Mouse (Mus musculus) forebrain, postnatal 0 days (tissue): ENCODE measurements around the gene Ddx42. TPM values are rescaled to one million over a fixed set of nuclear protein-coding genes. Genes with fewer than 3 reads are reported as not detected.
A peak's percentile ranks its signal among the peaks of the same experiment; 100 is the strongest.

Experiments used
- ATAC-seq: fragments of 200-750 bp; cut with Nextera tagmentation; 2 replicates; pipeline ENCODE4 v1.8.0; 2017; ENCODE audit warnings: mild to moderate bottlenecking, moderate library complexity
- DNase-seq: peaks from one replicate; pipeline ENCODE4 v3.0.0-alpha.2; 2015
- H3K27ac ChIP-seq: fragments of 300-500 bp; sonication (generic); 2 replicates; pipeline ENCODE4 v1.5.1; 2014; ENCODE audit warnings: low read depth, mild to moderate bottlenecking, antibody characterized with exemption, low read length, moderate library complexity, mixed read lengths
- H3K27me3 ChIP-seq: fragments of 300-500 bp; sonication (generic); 2 replicates; pipeline ENCODE4 v1.6.1; 2014; ENCODE audit warnings: mild to moderate bottlenecking, low read length, mixed read lengths; ENCODE audit not compliant: insufficient read depth
- H3K36me3 ChIP-seq: fragments of 300-500 bp; sonication (generic); 2 replicates; pipeline ENCODE4 v1.6.1; 2014; ENCODE audit warnings: mild to moderate bottlenecking, moderate library complexity; ENCODE audit not compliant: insufficient read depth
- H3K4me1 ChIP-seq: fragments of 300-500 bp; sonication (generic); 2 replicates; pipeline ENCODE4 v1.6.1; 2014; ENCODE audit warnings: antibody characterized with exemption; ENCODE audit not compliant: insufficient read depth
- H3K4me2 ChIP-seq: fragments of 300-500 bp; sonication (generic); 2 replicates; pipeline ENCODE4 v1.6.1; 2014; ENCODE audit warnings: low read depth, mild to moderate bottlenecking, moderate library complexity
- H3K4me3 ChIP-seq: fragments of 300-500 bp; sonication (generic); 2 replicates; pipeline ENCODE4 v1.5.1; 2014; ENCODE audit warnings: low read depth, low read length, mixed read lengths
- H3K9ac ChIP-seq: fragments of 300-500 bp; sonication (generic); 2 replicates; pipeline ENCODE4 v1.6.1; 2014; ENCODE audit warnings: mild to moderate bottlenecking
- H3K9me3 ChIP-seq: fragments of 300-500 bp; sonication (generic); 2 replicates; pipeline ENCODE4 v1.6.1; 2016; ENCODE audit warnings: low read length
- CTCF ChIP-seq: sonication (generic); IDR thresholded peaks from 2 replicates; pipeline ENCODE4 v1.5.1; 2016; ENCODE audit warnings: antibody characterized with exemption, control low read depth, low read depth
- WGBS: fragments of 180-500 bp; shearing (Covaris S2); extraction: QIAGEN DNeasy Blood & Tissue Kit; methylation state at CpG from one replicate; pipeline ENCODE4 v1.1.7; 2014; 5-methylcytosine and 5-hydroxymethylcytosine counted together
- polyA plus RNA-seq: library from polyadenylated mRNA; unstranded; fragments of >200 nt; fragmentation: Nextera tagmentation; extraction: Ambion mirVana; gene quantifications from 2 replicates; pipeline ENCODE4 v1.2.1, GENCODE M21; 2015
- total RNA-seq: library from RNA; depleted of rRNA; stranded (reverse); fragments of >200 nt; gene quantifications from 2 replicates; pipeline ENCODE4 v1.2.3, GENCODE M21; 2014; rRNA removed

The Ddx42 gene
- 58.8 and 76.3 TPM in 2 replicates for total RNA-seq
- polyA plus RNA-seq = 49.5 and 62.2 TPM in 2 replicates

DNA sequence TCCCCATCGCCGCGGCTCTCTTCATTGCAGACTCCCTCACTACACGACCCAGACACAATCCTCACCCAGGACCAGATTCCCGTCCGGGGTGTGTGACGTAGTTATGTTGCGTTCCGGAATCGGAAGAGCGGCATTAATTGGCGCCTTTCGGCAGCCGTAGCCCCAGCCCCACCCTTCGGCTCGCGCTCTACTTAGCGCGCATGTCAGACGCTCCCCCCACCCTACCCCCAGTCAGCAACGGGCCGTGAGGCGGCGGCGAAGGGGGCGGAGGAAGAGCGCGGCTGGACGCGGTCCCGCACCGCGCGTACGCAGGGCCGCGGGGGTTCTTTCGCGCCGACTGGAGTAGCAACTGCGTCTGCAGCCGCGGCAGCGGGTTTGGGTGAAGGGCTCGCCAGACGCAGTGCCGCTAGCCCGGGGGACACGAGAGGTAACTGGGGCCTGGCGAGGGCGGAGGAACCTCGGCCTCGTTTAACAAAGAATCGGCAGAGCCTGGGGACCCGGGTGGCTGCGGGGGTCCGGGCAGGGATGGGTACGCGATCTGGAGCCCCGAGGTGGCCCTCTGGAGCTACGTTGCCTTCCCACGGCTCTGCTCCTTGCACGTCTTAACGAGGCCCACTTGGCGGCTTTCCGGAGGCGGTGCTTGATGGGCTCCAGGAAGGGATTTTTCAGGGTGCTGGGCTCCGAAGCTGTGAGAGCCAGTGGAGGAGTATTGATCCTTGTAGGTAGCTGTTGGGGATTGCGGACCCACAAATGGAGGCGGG, at the start of gene Ddx42:
Gene Ddx42, plus strand, starts transcription at position 197 of the 761 bp plus-strand sequence.
- peak within 1 kb of the TSS; percentile 97 for H3K27ac ChIP-seq
- no peaks in the 10 kb centered on the region for H3K9me3 ChIP-seq
- no peaks in the 10 kb centered on the region for H3K27me3 ChIP-seq
- 3% methylated on average over 70 of the region's 70 CpGs for WGBS
- peak; percentile 98 for DNase-seq
- H3K4me1 ChIP-seq = peaks cover 16% of the 10 kb centered on the region
- peak within 1 kb of the TSS; percentile 92 for H3K4me3 ChIP-seq
- TF ChIP-seq CTCF = no peak
- H3K4me2 ChIP-seq = peak within 1 kb of the TSS; percentile 65
- peaks cover 8% of the 10 kb centered on the region; the same call in 1 of the 2 replicates for H3K36me3 ChIP-seq
- peak within 1 kb of the TSS; percentile 99 for H3K9ac ChIP-seq
- peak; percentile 94 for ATAC-seq

DNA sequence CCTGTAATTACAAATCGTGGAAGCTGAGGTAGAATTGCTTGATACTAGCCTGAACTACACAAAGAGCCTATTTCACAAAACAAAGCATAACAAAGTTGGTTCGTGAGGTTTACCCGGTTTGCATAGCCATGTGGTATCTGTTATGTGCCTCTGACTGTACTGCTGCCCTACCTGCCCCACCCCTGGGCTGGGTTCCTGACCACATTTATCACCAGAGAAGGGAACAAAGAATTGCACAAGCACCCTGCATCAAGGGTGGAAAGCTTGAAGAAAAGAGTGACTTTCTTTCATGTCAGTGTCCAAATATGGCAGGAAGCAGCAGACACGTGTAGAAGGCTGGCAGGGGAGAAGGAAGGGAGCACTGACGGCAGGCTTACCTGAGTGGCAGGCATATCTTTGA, 49.3 kb upstream of the Ddx42 start:
- H3K36me3 ChIP-seq = peaks cover 49% of the 10 kb centered on the region
- H3K4me2 ChIP-seq = no peak overlapping the region
- WGBS = 87% methylated on average over 5 of the region's 5 CpGs
- no peak for TF ChIP-seq CTCF
- DNase-seq = no peak
- H3K27ac ChIP-seq = no peak overlapping the region
- no peak overlapping the region for H3K4me3 ChIP-seq
- no peak overlapping the region for H3K9ac ChIP-seq
- no peaks in the 10 kb centered on the region for H3K27me3 ChIP-seq
- H3K4me1 ChIP-seq = no peaks in the 10 kb centered on the region
- no peak for ATAC-seq
- H3K9me3 ChIP-seq = no peaks in the 10 kb centered on the region

DNA sequence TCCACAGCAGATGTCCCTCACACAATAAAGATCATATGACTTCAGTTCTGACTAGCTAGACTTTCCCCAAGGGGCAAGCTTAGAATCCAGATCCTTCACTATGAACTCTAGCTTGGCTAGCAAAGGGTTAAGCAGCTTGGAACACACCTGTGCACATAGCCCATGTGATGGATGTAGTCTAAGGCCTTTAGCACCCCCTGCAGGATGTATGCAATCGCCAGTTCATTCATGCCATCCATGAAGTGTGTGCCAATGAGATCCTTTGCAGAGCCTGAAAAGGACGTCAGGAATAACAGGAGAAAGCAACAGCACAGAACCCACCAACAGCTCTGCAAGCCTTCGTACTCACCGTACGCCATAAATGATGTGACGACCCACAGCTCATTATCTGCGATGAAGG, 45.9 kb upstream of the Ddx42 start:
- ATAC-seq (no peak), DNase-seq (no peak)
- peak; percentile 55 for TF ChIP-seq CTCF
- no peaks in the 10 kb centered on the region for H3K4me1 ChIP-seq
- WGBS = 73% methylated on average over 7 of the region's 7 CpGs
- H3K9ac ChIP-seq = no peak overlapping the region
- H3K4me3 ChIP-seq = no peak overlapping the region
- H3K27ac ChIP-seq = no peak overlapping the region
- H3K9me3 ChIP-seq = no peaks in the 10 kb centered on the region
- no peak overlapping the region for H3K4me2 ChIP-seq
- H3K27me3 ChIP-seq = no peaks in the 10 kb centered on the region
- H3K36me3 ChIP-seq = peaks cover 32% of the 10 kb centered on the region

DNA sequence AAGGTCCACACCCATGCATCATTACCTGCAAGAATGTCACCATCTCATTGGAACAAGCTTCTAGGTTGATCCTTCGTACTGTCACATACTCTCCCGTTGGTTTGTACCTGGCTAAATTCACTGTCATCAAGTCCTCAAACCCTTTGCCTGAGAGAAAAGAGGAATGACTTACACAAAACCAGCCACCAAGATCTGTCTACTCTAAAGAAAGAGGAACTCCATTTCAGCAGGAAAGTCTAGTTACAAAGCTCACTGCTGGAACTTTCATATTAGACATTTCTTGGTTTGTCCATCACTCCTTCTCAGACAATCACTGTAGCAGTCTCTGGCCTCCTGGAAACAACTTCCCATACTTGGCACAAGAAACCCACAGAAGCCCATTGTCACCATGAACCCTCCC, 43.5 kb upstream of the Ddx42 start:
- H3K9ac ChIP-seq = no peak overlapping the region
- DNase-seq (no peak), ATAC-seq (no peak)
- H3K27me3 ChIP-seq = no peaks in the 10 kb centered on the region
- H3K36me3 ChIP-seq = peaks cover 13% of the 10 kb centered on the region
- TF ChIP-seq CTCF = no peak
- H3K4me3 ChIP-seq = no peak overlapping the region
- H3K9me3 ChIP-seq = no peaks in the 10 kb centered on the region
- H3K4me1 ChIP-seq = no peaks in the 10 kb centered on the region
- 97% methylated on average over 2 of the region's 2 CpGs for whole genome bisulfite sequencing
- no peak overlapping the region for H3K27ac ChIP-seq
- H3K4me2 ChIP-seq = no peak overlapping the region

DNA sequence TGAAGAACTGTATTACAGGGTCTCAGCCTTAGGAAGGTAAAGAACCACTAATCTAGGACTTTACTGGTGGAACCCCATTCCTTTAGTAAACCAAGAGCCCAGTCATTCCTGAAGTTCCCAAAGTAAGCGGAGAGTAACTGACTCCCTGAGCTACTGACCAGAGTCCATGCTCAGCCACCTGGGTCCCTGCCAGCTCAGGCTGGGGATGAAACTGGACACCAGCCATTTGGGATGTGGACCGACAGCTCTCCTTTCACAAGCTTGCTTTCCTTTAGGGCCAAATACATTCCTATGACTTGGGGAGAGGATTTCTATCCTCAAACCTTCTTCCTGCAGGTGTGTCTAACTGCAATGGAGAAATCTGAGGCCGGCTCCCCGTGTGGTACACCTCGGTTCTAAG, 42.4 kb upstream of the Ddx42 start:
- TF ChIP-seq CTCF = no peak

DNA sequence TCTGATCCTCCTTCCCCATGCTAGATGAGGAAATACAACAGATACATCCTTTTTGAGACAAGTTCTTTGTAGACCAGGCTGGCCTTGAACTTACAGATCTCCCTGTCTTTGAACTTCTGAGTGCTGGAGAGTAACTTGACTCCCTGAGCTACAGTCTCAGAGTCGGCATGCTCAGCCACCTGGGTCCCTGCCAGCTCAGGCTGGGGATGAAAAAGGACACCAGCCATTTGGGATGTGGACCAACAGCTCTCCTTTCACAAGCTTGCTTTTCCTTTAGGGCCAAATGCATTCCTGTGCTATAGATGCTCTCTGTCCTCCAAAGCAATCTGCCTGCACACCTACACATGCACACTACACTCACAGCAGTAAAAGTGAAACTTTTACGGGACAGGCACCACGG, 41.6 kb upstream of the Ddx42 start:
- no peak for ATAC-seq
- no peak for DNase-seq
- H3K27me3 ChIP-seq = no peaks in the 10 kb centered on the region

More for the DNA sequence above, 42.4 kb upstream of the Ddx42 start:
- Histone ChIP-seq H3K27ac (no peak overlapping the region), H3K4me2 (no peak overlapping the region), H3K27me3 (no peaks in the 10 kb centered on the region), H3K4me3 (no peak overlapping the region), H3K4me1 (no peaks in the 10 kb centered on the region), H3K9ac (no peak overlapping the region), H3K36me3 (peaks cover 11% of the 10 kb centered on the region; the same call in 1 of the 2 replicates), H3K9me3 (no peaks in the 10 kb centered on the region)
- WGBS = 81% methylated on average over 5 of the region's 5 CpGs
- DNase-seq (no peak), ATAC-seq (no peak)

DNA sequence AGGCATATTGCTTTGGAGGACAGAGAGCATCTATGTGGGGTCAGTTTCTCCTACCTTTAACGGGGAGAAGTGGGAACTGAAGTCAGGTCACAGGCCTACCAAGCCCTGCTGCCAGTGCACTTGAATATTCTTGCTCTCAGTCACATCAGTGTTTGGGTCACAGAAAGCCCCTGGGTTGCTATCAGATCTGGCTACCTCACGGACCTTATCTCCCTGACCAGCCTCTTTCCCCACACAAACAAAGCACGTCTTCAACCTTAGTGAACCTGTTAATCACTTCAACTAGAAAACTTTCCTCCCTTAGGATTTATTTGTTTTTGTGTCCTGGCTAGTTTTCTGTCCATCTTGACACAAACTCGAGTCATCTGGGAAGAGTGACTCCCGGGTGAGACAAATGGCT, 40.4 kb upstream of the Ddx42 start:
- Histone ChIP-seq H3K9ac (no peak overlapping the region), H3K4me1 (no peaks in the 10 kb centered on the region), H3K4me2 (no peak overlapping the region), H3K4me3 (no peak overlapping the region), H3K27me3 (no peaks in the 10 kb centered on the region), H3K27ac (no peak overlapping the region), H3K9me3 (no peaks in the 10 kb centered on the region), H3K36me3 (peaks cover 9% of the 10 kb centered on the region; the same call in 1 of the 2 replicates)
- ATAC-seq (no peak), DNase-seq (no peak)
- WGBS = 91% methylated on average over 5 of the region's 5 CpGs
- TF ChIP-seq CTCF = no peak

More for the DNA sequence above, 41.6 kb upstream of the Ddx42 start:
- no peak overlapping the region for H3K27ac ChIP-seq
- no peak overlapping the region for H3K4me2 ChIP-seq
- H3K9ac ChIP-seq = no peak overlapping the region
- no peaks in the 10 kb centered on the region for H3K4me1 ChIP-seq
- no peak for TF ChIP-seq CTCF
- no peak overlapping the region for H3K4me3 ChIP-seq
- 67% methylated on average over 3 of the region's 3 CpGs for WGBS
- no peaks in the 10 kb centered on the region for H3K9me3 ChIP-seq
- H3K36me3 ChIP-seq = peaks cover 11% of the 10 kb centered on the region; the same call in 1 of the 2 replicates
